Mouse (Mus musculus): ENCODE results near the gene Pum2.
A peak's percentile ranks its signal among the peaks of the same experiment; 100 is the strongest.

DNA sequence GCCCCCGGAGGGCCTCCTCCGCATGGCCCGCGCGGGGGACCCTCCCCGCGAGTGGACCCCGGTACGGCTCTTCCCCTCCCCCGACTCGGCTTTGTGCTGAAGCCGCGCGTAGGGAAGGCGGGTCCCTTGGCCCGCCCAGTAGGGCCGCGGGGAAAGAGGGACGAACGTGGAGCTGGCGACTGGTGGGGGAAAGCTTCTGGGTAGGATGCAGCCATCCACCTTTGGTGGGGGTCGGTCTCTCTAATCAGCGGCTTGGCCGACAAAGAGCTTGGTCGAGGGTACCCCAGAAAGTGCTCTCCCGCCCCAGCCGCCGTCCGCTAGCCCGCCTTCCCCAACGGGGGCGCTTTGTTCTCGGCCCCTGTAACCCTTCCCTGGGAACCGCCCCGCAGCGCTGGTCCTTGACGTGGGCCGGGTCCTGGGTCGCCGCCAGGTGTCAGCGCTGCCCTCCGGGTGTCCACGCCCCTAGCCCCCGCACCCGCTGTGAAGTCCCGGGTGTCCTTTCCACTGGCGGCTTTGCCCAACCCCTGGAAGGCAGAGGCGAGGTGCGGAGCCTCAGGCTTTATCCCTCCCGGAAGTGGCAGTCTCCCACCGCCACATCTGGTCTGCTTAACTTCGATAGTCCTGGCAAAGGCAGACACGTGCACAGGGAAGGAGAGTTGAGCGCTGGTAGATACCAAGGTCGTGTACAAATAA lies 98.7 kb downstream of the Pum2 start:
- TF ChIP-seq POLR2A (IDR thresholded peaks at IDR 0.05; ENCODE audit: low read depth, low read length) (peak; percentile 58), CTCF (IDR thresholded peaks at IDR 0.05; ENCODE audit: borderline replicate concordance, insufficient read depth, low read length) (no peak)

Measured in embryonic fibroblast, embryonic 13.5 days (primary cell).